Comparison of ENCODE assay signal across 24 mouse cellular contexts in the genomic region with DNA sequence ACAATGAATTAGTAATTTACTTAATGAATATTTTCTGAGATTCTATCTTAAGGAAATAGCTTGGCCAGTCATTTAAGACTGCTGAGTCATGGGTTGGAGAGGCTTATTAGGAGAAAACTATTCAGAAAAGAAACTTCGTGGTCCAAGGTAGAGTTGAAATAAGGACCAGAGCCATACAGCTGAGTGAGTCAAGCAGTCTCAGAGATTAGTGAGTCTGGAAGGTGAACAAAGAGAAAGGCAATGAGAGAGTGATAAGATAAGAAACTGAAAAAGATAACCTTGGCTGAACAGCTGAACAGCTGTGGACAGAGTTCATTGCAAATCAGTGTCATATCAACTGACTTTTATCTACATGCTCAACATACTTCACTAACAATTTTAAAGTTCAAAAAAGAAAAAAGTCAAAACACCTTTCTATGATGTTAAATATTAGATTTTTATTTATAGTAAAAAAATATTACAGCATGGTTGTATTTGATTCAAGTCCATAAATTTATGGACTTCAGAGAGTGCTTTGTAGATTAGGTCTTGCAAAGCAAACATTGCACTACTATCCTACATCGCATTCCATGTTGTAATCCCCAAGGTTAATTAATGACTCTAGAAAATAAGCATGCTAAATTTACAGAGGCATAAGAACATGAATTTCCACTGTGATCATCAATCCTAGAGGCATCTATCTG.
DNase-seq lines count a peak whose midpoint lies in the region; ATAC-seq and TF ChIP-seq lines count a peak whose summit lies in the region.
"Had no signal": no experiment of that assay in that cellular context is flagged by ENCODE, and none has a peak within 500 bp of the region (broad histone marks: within the 10 kb centered on the region; RNA-seq: fewer than 3 reads in every experiment).

No protein-coding gene starts in this region.

- H3K9me3 ChIP-seq in stomach, embryonic 14.5 days (ENCODE audit: control insufficient read depth, low read depth, low read length), result no peaks in the 10 kb centered on the region
- no peaks in the 10 kb centered on the region for H3K9me3 ChIP-seq in stomach, postnatal 0 days (ENCODE audit: control insufficient read depth, low read length)
- H3K9me3 ChIP-seq in intestine, embryonic 16.5 days (ENCODE audit: control insufficient read depth, low read length), result no peaks in the 10 kb centered on the region
- no peaks in the 10 kb centered on the region for H3K9me3 ChIP-seq in stomach, embryonic 16.5 days (replicated peaks; ENCODE audit: control insufficient read depth, low read length)
- no peaks in the 10 kb centered on the region for H3K9me3 ChIP-seq in heart, embryonic 12.5 days (replicated peaks)
- H3K9me3 ChIP-seq: heart, embryonic 15.5 days; hindbrain, embryonic 10.5 days; hindbrain, embryonic 13.5 days had no signal

- no peak for DNase-seq in stomach, postnatal 0 days (ENCODE audit: low spot score)
- DNase-seq in left cerebral cortex, postnatal 36 days (ENCODE audit: low spot score in 2 of 2), result no peak
- DNase-seq: adrenal gland, adult 8-10 months; adrenal gland, postnatal 25 days; cerebellum, adult 18-20 months; cerebellum, adult 9-10 months; cerebellum, postnatal 14 days; forebrain, postnatal 0 days; gastrocnemius, adult 2 months; gastrocnemius, postnatal 14 days; heart, adult 11 months; heart, postnatal 10 days; heart, postnatal 36 days had no signal

- no peak for TF ChIP-seq EP300 in stomach, postnatal 0 days (optimal IDR thresholded peaks at IDR 0.05)

- no peaks in the 10 kb centered on the region for H3K4me1 ChIP-seq in stomach, embryonic 14.5 days (ENCODE audit: control insufficient read depth, insufficient read depth, low read length)
- no peaks in the 10 kb centered on the region for H3K4me1 ChIP-seq in stomach, postnatal 0 days (replicated peaks; ENCODE audit: control insufficient read depth, insufficient read depth)
- H3K4me1 ChIP-seq in intestine, embryonic 16.5 days (ENCODE audit: control insufficient read depth, insufficient read depth, low read length), result no peaks in the 10 kb centered on the region
- no peaks in the 10 kb centered on the region for H3K4me1 ChIP-seq in stomach, embryonic 16.5 days (ENCODE audit: control insufficient read depth, insufficient read depth, low read length)
- H3K4me1 ChIP-seq in heart, embryonic 12.5 days (replicated peaks), result no peaks in the 10 kb centered on the region
- H3K4me1 ChIP-seq: heart, embryonic 15.5 days; hindbrain, embryonic 10.5 days; hindbrain, embryonic 13.5 days had no signal

- 0 out of 2 replicates have a peak, but pooled peaks have one; percentile 33 for ATAC-seq in stomach, embryonic 14.5 days (ENCODE audit: insufficient number of reproducible peaks, insufficient read depth, low FRiP score, low read depth)
- ATAC-seq in stomach, postnatal 0 days (ENCODE audit: low FRiP score, low TSS enrichment), result no peak
- ATAC-seq in intestine, embryonic 16.5 days, result peak; percentile 98
- 0 out of 2 replicates have a peak, but pooled peaks have one; percentile 37 for ATAC-seq in stomach, embryonic 16.5 days (ENCODE audit: insufficient read depth, low FRiP score)
- ATAC-seq in heart, embryonic 12.5 days (ENCODE audit: insufficient number of reproducible peaks, low FRiP score), result no peak
- ATAC-seq: CD4-positive, CD25-positive, alpha-beta regulatory T cell, adult 4 months; forebrain, embryonic 14.5 days; forebrain, postnatal 0 days; hindbrain, embryonic 16.5 days had no signal

- no peak overlapping the region for H3K27ac ChIP-seq in stomach, embryonic 14.5 days (ENCODE audit: low read length)
- no peak overlapping the region for H3K27ac ChIP-seq in stomach, postnatal 0 days (replicated peaks)
- H3K27ac ChIP-seq in intestine, embryonic 16.5 days (ENCODE audit: low read length), result no peak overlapping the region
- H3K27ac ChIP-seq in stomach, embryonic 16.5 days (ENCODE audit: low read length), result no peak overlapping the region
- H3K27ac ChIP-seq in heart, embryonic 12.5 days (ENCODE audit: poor library complexity, severe bottlenecking), result no peak overlapping the region
- H3K27ac ChIP-seq: gastrocnemius, adult 2 months; heart, embryonic 15.5 days; hindbrain, embryonic 10.5 days; hindbrain, embryonic 13.5 days had no signal

- intact Hi-C loops in left cerebral cortex, postnatal 36 days (cut with DNase I), result no loop called here

- WGBS in stomach, embryonic 14.5 days, result 66% methylated on average over 2 of the region's 2 CpGs
- 43% methylated on average over 2 of the region's 2 CpGs for WGBS in stomach, postnatal 0 days
- WGBS in intestine, embryonic 16.5 days, result 49% methylated on average over 2 of the region's 2 CpGs
- WGBS in stomach, embryonic 16.5 days, result 48% methylated on average over 2 of the region's 2 CpGs
- WGBS in heart, embryonic 12.5 days, result 42% methylated on average over 2 of the region's 2 CpGs

- no peaks in the 10 kb centered on the region for H3K36me3 ChIP-seq in stomach, embryonic 14.5 days (ENCODE audit: control insufficient read depth, insufficient read depth, low read length)
- no peaks in the 10 kb centered on the region for H3K36me3 ChIP-seq in stomach, postnatal 0 days (ENCODE audit: control insufficient read depth, insufficient read depth, low read length)
- H3K36me3 ChIP-seq in intestine, embryonic 16.5 days (ENCODE audit: control insufficient read depth, insufficient read depth, low read length), result no peaks in the 10 kb centered on the region
- no peaks in the 10 kb centered on the region for H3K36me3 ChIP-seq in stomach, embryonic 16.5 days (ENCODE audit: control insufficient read depth, insufficient read depth, low read length)
- H3K36me3 ChIP-seq in heart, embryonic 12.5 days, result no peaks in the 10 kb centered on the region
- H3K36me3 ChIP-seq: heart, embryonic 15.5 days; hindbrain, embryonic 10.5 days; hindbrain, embryonic 13.5 days had no signal

- H3K9ac ChIP-seq in stomach, embryonic 14.5 days (replicated peaks; ENCODE audit: low read depth, low read length), result no peak overlapping the region
- no peak overlapping the region for H3K9ac ChIP-seq in stomach, postnatal 0 days (ENCODE audit: low read length)
- no peak overlapping the region for H3K9ac ChIP-seq in intestine, embryonic 16.5 days (ENCODE audit: low read depth, low read length)
- H3K9ac ChIP-seq in stomach, embryonic 16.5 days (ENCODE audit: low read length), result no peak overlapping the region
- no peak overlapping the region for H3K9ac ChIP-seq in heart, embryonic 12.5 days
- H3K9ac ChIP-seq: forebrain, postnatal 0 days; heart, embryonic 15.5 days; hindbrain, embryonic 13.5 days had no signal

- H3K27me3 ChIP-seq in stomach, embryonic 14.5 days (ENCODE audit: control insufficient read depth, insufficient read depth, low read length), result no peaks in the 10 kb centered on the region
- H3K27me3 ChIP-seq in stomach, postnatal 0 days (ENCODE audit: control insufficient read depth, insufficient read depth, low read length), result no peaks in the 10 kb centered on the region
- H3K27me3 ChIP-seq in intestine, embryonic 16.5 days (replicated peaks; ENCODE audit: control insufficient read depth, insufficient read depth, low read length), result no peaks in the 10 kb centered on the region
- H3K27me3 ChIP-seq in stomach, embryonic 16.5 days (ENCODE audit: control insufficient read depth, insufficient read depth, low read length), result no peaks in the 10 kb centered on the region
- H3K27me3 ChIP-seq in heart, embryonic 12.5 days (replicated peaks), result no peaks in the 10 kb centered on the region
- H3K27me3 ChIP-seq: heart, embryonic 15.5 days; hindbrain, embryonic 13.5 days had no signal

- H3K4me3 ChIP-seq in stomach, embryonic 14.5 days (ENCODE audit: low read depth, low read length), result no peak overlapping the region
- H3K4me3 ChIP-seq in stomach, postnatal 0 days (ENCODE audit: low read depth, low read length), result no peak overlapping the region
- no peak overlapping the region for H3K4me3 ChIP-seq in intestine, embryonic 16.5 days (ENCODE audit: low read length)
- no peak overlapping the region for H3K4me3 ChIP-seq in stomach, embryonic 16.5 days (replicated peaks; ENCODE audit: low read length)
- no peak overlapping the region for H3K4me3 ChIP-seq in heart, embryonic 12.5 days
- H3K4me3 ChIP-seq: gastrocnemius, adult 2 months; heart, embryonic 15.5 days; hindbrain, embryonic 10.5 days; hindbrain, embryonic 13.5 days had no signal

- no peak overlapping the region for H3K4me2 ChIP-seq in stomach, embryonic 14.5 days (replicated peaks; ENCODE audit: low read depth, low read length)
- no peak overlapping the region for H3K4me2 ChIP-seq in stomach, postnatal 0 days (replicated peaks; ENCODE audit: low read depth)
- H3K4me2 ChIP-seq in intestine, embryonic 16.5 days (ENCODE audit: low read depth, low read length), result no peak overlapping the region
- H3K4me2 ChIP-seq in stomach, embryonic 16.5 days (ENCODE audit: low read depth, low read length), result no peak overlapping the region
- no peak overlapping the region for H3K4me2 ChIP-seq in heart, embryonic 12.5 days
- H3K4me2 ChIP-seq: heart, embryonic 11.5 days; heart, embryonic 15.5 days; hindbrain, embryonic 13.5 days had no signal

- no peak for TF ChIP-seq CTCF in stomach, postnatal 0 days (IDR thresholded peaks at IDR 0.05; ENCODE audit: low read depth)

Comparison
In these comparisons a context has a peak if more than half of its experiments do, and no peak if none do; other contexts are left out.
1. ATAC-seq: peak in stomach, embryonic 14.5 days (single experiment), intestine, embryonic 16.5 days (single experiment) and stomach, embryonic 16.5 days (single experiment); none in stomach, postnatal 0 days (single experiment) and heart, embryonic 12.5 days (single experiment).